Mouse (Mus musculus): ENCODE measurements at regions not wholly inside any gene's neighbourhood (a gene's known extent, or its start where the extent isn't known, plus 50 kb on each side); places are given as distances from the start of the nearest gene placed in this dataset.
A peak's percentile ranks its signal among the peaks of the same experiment; 100 is the strongest.

DNA sequence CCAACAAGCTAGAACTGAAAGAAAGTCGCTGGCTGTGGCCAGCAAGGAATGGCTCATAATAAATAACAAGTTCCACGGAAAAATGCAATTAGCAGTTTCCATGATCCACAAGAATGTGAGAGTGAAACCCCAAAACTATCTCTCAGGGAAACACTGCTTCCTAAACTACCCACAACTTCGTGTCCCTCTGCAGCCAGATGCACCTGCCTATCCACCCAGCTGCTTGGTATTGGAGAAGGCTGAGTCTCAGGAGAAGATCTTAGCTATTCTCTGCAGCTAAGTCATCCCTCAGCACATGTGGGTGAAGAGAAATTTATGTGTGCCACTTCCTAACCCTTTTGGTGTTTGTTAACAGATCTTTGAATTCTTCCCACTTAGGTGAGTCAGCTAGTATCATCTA, 126.4 kb upstream of the Trp63 start:
- no peak for DNase-seq (ENCODE audit: low spot score in 2 of 2)
- intact Hi-C loops (cut with DNase I), result no loop called here

DNA sequence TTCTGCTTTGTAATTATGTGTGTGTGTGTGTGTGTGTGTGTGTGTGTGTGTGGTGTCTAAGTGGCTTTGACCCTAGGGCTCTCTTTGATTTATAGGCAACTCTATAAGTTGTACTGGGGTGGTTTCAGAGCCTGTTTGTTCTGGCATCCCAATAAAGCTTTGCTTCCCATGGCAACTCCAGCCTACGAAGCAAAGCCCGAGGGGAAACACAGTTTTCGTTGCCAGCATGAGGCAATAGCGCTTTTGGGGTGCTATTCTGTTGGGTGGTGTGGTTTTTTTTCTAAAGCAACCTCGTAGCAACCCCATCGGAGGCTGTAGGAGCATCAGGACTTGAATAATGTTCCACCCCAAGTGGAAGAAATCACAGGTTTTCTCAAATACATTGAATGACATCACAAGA, 103.3 kb upstream of the Trp63 start:
- no peak for DNase-seq (ENCODE audit: low spot score in 2 of 2)
- intact Hi-C loops (cut with DNase I), result no loop called here

- DNase-seq (ENCODE audit: low spot score in 2 of 2), result no peak
- intact Hi-C loops (cut with DNase I), result loop anchor here (5.0 kb wide), 1 partner anchor 98 kb away; the partner anchor contains the start of gene Trp63
These were observed 99.1 kb upstream of the Trp63 start for GRCm38 (mm10) chr16:25584337-25585069.

- DNase-seq (ENCODE audit: low spot score in 2 of 2), result no peak
- intact Hi-C loops (cut with DNase I), result loop anchor here (5.0 kb wide), 1 partner anchor 97 kb away; the partner anchor contains the start of gene Trp63
These were observed 98.5 kb upstream of the Trp63 start for GRCm38 (mm10) chr16:25585070-25585454.

- intact Hi-C loops (cut with DNase I), result loop anchor here (5.0 kb wide), 1 partner anchor 96 kb away; the partner anchor contains the start of gene Trp63
These were observed 97.6 kb upstream of the Trp63 start for GRCm38 (mm10) chr16:25585953-25586352.

GRCm38 (mm10) chr16:25587879-25588347, 95.7 kb upstream of the Trp63 start:
- intact Hi-C loops (cut with DNase I), result loop anchor here (5.0 kb wide), 1 partner anchor 94 kb away; the partner anchor contains the start of gene Trp63
- DNase-seq (ENCODE audit: low spot score in 2 of 2), result peak; percentile 22 to 37

More at GRCm38 (mm10) chr16:25585953-25586352, 97.6 kb upstream of the Trp63 start:
- peak; percentile 15 to 32 for DNase-seq (ENCODE audit: low spot score in 2 of 2)

DNA sequence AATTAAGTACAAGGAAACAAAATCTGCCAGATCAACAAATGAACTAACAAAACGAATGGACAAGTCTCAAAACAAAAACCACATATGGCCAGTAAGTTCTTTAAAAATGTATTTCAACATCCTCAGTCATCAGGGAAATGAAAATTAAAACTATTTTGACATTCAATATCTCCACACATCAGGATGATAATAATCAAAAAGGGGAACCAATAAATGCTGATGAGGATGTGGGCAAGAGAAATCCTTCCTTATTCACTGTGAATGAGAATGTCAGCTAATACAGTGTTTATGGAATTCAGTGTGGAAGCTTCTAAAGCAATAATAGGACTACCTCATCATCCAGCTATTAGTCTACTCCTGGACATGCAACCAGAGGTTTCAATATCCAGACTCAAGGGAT, 86.1 kb upstream of the Trp63 start:
- intact Hi-C loops (cut with DNase I), result no loop called here
- DNase-seq (ENCODE audit: low spot score in 2 of 2), result no peak

DNA sequence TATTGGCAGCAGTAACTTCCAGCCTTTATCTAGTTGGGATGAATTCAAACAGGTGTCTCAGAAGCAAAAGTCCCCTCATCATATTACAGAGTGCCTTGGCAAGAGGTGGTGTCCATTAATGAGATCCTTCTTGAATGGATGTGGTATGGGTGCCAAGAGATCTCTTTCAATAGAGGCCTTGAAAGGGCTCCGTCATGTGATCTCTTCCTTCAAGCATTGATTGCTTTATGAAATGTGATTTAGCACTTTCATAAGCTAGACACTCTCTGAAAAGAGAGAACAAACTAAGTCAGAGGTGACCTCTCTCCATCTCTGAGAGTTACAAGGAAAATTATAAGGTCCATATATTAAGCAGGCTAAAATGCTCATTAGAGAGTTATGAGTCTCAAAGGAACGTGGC, 80.4 kb upstream of the Trp63 start:
- no peak for DNase-seq (ENCODE audit: low spot score in 2 of 2)
- intact Hi-C loops (cut with DNase I), result no loop called here

DNA sequence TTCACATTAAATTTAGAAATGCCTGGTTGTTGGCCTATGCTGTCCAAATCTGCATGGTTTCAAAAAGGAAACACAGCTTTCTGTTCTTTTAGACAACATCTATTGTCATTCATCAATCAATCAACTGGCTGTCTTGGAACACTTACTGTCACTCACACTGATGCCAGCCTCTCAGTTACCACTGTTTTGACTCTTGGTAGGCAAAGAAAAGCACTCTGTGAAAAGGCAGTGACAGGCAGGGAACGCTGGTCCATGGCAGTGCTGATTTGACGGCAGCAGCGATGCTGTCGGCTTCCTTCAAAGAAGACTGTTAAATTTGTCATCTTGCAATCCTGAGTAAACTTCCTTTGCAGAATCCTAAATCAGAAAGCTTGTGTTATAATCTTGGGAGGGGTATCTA, 68.3 kb upstream of the Trp63 start:
- DNase-seq (ENCODE audit: low spot score in 2 of 2), result no peak
- intact Hi-C loops (cut with DNase I), result no loop called here

DNA sequence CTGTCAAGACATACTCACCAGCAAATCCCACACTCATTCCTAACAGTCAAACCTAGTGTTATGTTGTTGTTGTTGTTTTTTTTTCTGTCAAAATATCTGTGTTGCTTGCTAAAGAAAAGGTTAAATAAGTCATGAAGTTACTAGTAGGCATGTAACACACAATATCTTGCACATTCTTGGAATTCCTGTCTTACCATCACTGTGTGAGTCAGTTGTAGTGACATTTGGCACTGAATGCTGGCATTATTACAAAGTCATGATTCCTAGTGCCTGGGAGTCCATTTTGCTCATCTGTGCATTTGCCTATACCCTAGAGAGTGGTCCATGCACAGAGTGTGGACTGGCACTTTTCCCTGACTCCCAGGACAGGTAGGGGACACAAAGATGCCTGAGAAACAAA, 67.9 kb upstream of the Trp63 start:
- DNase-seq (ENCODE audit: low spot score in 2 of 2), result no peak

GRCm38 (mm10) chr16:25618898-25619297, 64.7 kb upstream of the Trp63 start:
- intact Hi-C loops (cut with DNase I), result no loop called here
- DNase-seq (ENCODE audit: low spot score in 2 of 2), result no peak

More for the DNA sequence above, 67.9 kb upstream of the Trp63 start:
- intact Hi-C loops (cut with DNase I), result no loop called here

DNA sequence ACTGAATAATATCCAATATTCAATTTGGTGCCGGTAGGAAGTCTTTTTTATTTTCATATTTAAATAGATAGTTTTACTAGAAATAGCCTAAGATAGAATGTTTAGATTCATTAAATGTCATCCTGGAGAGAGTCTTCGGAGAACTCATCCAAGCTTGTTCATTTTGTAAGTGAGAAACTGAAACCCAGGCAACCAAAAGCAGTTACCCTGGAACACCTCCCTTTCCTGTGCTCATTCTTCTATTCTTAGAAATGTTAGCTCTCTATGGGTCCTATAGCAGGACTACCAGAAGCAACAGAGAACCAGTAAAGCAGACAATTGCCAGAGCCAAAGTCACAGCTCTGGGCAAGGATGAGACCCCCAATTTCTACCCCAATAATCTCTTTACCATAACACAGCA, 60.9 kb upstream of the Trp63 start:
- no peak for DNase-seq (ENCODE audit: low spot score in 2 of 2)

DNA sequence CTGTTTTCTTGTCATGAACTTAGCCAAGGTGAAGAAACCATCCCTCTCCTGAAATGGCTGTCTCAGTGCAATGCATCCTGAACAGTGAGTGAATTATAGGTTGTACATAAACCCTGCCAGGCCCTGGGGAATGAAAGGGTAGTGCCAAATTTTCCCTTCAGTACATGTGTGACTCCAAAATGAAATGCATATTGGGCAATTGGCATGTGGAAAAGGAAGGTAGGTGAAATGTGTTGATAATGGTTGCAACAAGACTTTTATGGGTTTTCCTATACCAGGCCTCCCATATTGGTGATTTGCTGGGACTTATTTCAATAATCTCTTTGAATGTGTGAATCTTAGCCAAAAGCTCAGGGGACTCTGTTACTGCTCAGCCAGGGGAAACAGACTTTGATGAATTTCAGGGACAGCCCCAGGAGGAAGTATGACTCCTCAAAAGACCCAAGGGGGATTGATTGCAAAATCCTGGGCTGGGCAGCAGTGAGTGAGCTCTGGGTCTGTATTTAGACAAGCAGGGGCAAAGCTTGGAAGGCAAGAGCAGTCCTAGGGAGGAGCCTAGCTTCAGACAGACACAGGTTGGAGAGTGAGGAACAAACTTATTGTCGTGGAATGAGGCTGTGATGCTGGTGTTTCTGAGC, 59.5 kb upstream of the Trp63 start:
- intact Hi-C loops (cut with DNase I), result loop anchor here (5.0 kb wide), 1 partner anchor 132 kb away; no protein-coding TSS in a partner anchor
- DNase-seq (ENCODE audit: low spot score in 2 of 2), result no peak

More for the DNA sequence above, 60.9 kb upstream of the Trp63 start:
- intact Hi-C loops (cut with DNase I), result loop anchor here (5.0 kb wide), 1 partner anchor 130 kb away; no protein-coding TSS in a partner anchor

DNA sequence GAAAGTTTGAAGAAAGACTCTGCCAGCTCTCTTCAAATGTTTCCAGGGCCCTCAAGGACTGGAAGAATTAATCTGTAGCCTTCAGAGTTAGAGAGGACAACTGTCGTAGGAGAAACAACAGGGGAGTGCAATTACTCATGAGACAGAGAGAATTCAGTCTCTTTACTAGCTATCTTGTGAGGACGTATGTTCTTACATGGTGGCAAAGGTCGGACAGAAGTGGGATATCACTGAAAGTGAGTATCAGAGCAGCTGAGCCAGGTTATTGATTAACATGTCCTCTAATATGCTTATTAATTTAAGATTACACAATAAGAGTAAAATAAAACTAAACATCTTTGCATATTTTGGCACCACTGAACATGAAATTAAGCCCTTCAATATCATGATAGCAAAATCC, 53.8 kb upstream of the Trp63 start:
- DNase-seq (ENCODE audit: low spot score in 2 of 2), result no peak
- intact Hi-C loops (cut with DNase I), result no loop called here

GRCm38 (mm10) chr16:25631139-25631716, 52.3 kb upstream of the Trp63 start:
- DNase-seq (ENCODE audit: low spot score in 2 of 2), result no peak
- intact Hi-C loops (cut with DNase I), result no loop called here

Measured in left cerebral cortex, postnatal 36 days (tissue).